Mouse (Mus musculus) spleen, adult 2 months (tissue): ENCODE results near the gene Rnf38.

Experiments used
- CTCF ChIP-seq: fragments of 200-500 bp; IDR thresholded peaks from 2 replicates; pipeline ENCODE4 v1.5.1; 2011; ENCODE audit warnings: mild to moderate bottlenecking, inconsistent platforms; ENCODE audit not compliant: insufficient read depth, insufficient read length, insufficient replicate concordance; ENCODE audit errors: extremely low read depth
- POLR2A ChIP-seq: fragments of 200-500 bp; IDR thresholded peaks from 2 replicates; pipeline ENCODE4 v1.6.1; 2011; ENCODE audit warnings: low read depth, low read length, inconsistent platforms

GRCm38 (mm10) chr4:44156481-44156880 lies 77.1 kb downstream of the Rnf38 start:
- TF ChIP-seq POLR2A (no peak), CTCF (no peak)
